Mouse (Mus musculus): ENCODE data around the gene Ccdc171. TPM values are rescaled to one million over a fixed set of nuclear protein-coding genes. Genes with fewer than 3 reads are reported as not detected.

Gene Ccdc171
- polyA plus RNA-seq, 1 experiment from 2014 or later: 3.5 TPM

- Histone ChIP-seq H3K27ac (ENCODE audit: low read depth) (no peak overlapping the region), H3K27me3 (ENCODE audit: insufficient read depth, low read length) (no peaks in the 10 kb centered on the region), H3K36me3 (ENCODE audit: insufficient read depth) (no peaks in the 10 kb centered on the region), H3K9me3 (ENCODE audit: low read depth, low read length) (no peaks in the 10 kb centered on the region), H3K4me2 (peak overlapping the region; percentile 57), H3K9ac (peak overlapping the region; percentile 8; the same call in 1 of the 2 replicates), H3K4me1 (ENCODE audit: insufficient read depth) (no peaks in the 10 kb centered on the region), H3K4me3 (ENCODE audit: low read depth, low read length) (peak overlapping the region; percentile 18)
- DNase-seq (peak; percentile 59), ATAC-seq (ENCODE audit: insufficient read depth) (peak; percentile 56; the same call in 1 of the 2 replicates)
- 7% methylated on average over 22 of the region's 22 CpGs for WGBS
- TF ChIP-seq CTCF (IDR thresholded peaks at IDR 0.05; ENCODE audit: low read depth): no peak
Observed at GRCm38 (mm10) chr4:83500154-83501036, 24.9 kb upstream of the Ccdc171 start.

GRCm38 (mm10) chr4:83501037-83501430 lies 24.3 kb upstream of the Ccdc171 start:
- H3K27ac ChIP-seq (ENCODE audit: low read depth): no peak overlapping the region
- H3K36me3 ChIP-seq (ENCODE audit: insufficient read depth): no peaks in the 10 kb centered on the region
- no peaks in the 10 kb centered on the region for H3K9me3 ChIP-seq (ENCODE audit: low read depth, low read length)
- H3K4me1 ChIP-seq (ENCODE audit: insufficient read depth): no peaks in the 10 kb centered on the region
- ATAC-seq (ENCODE audit: insufficient read depth) (no peak), DNase-seq (no peak)
- no peak for TF ChIP-seq CTCF (IDR thresholded peaks at IDR 0.05; ENCODE audit: low read depth)
- WGBS: 40% methylated on average over 7 of the region's 7 CpGs
- no peaks in the 10 kb centered on the region for H3K27me3 ChIP-seq (ENCODE audit: insufficient read depth, low read length)
- H3K4me3 ChIP-seq (ENCODE audit: low read depth, low read length): peak overlapping the region; percentile 18
- H3K4me2 ChIP-seq: peak overlapping the region; percentile 57
- H3K9ac ChIP-seq: no peak overlapping the region

- H3K4me3 ChIP-seq (ENCODE audit: low read depth, low read length): no peak overlapping the region
- no peaks in the 10 kb centered on the region for H3K27me3 ChIP-seq (ENCODE audit: insufficient read depth, low read length)
- DNase-seq: no peak
- no peak overlapping the region for H3K9ac ChIP-seq
- no peak overlapping the region for H3K27ac ChIP-seq (ENCODE audit: low read depth)
- TF ChIP-seq CTCF (IDR thresholded peaks at IDR 0.05; ENCODE audit: low read depth): no peak
- H3K36me3 ChIP-seq (ENCODE audit: insufficient read depth): no peaks in the 10 kb centered on the region
- H3K4me1 ChIP-seq (ENCODE audit: insufficient read depth): no peaks in the 10 kb centered on the region
- no peaks in the 10 kb centered on the region for H3K9me3 ChIP-seq (ENCODE audit: low read depth, low read length)
- no peak overlapping the region for H3K4me2 ChIP-seq
- no peak for ATAC-seq (ENCODE audit: insufficient read depth)
- WGBS: 39% methylated on average over 2 of the region's 2 CpGs
Observed at GRCm38 (mm10) chr4:83509600-83509999, 15.7 kb upstream of the Ccdc171 start.

GRCm38 (mm10) chr4:83511083-83511482 lies 14.3 kb upstream of the Ccdc171 start:
- 56% methylated on average over 8 of the region's 8 CpGs for WGBS
- no peaks in the 10 kb centered on the region for H3K36me3 ChIP-seq (ENCODE audit: insufficient read depth)
- no peaks in the 10 kb centered on the region for H3K4me1 ChIP-seq (ENCODE audit: insufficient read depth)
- ATAC-seq (ENCODE audit: insufficient read depth) (no peak), DNase-seq (no peak)
- H3K9me3 ChIP-seq (ENCODE audit: low read depth, low read length): no peaks in the 10 kb centered on the region
- H3K9ac ChIP-seq: no peak overlapping the region
- no peaks in the 10 kb centered on the region for H3K27me3 ChIP-seq (ENCODE audit: insufficient read depth, low read length)
- H3K4me3 ChIP-seq (ENCODE audit: low read depth, low read length): no peak overlapping the region
- no peak overlapping the region for H3K4me2 ChIP-seq
- no peak for TF ChIP-seq CTCF (IDR thresholded peaks at IDR 0.05; ENCODE audit: low read depth)
- H3K27ac ChIP-seq (ENCODE audit: low read depth): no peak overlapping the region

GRCm38 (mm10) chr4:83512217-83512616 lies 13.1 kb upstream of the Ccdc171 start:
- no peaks in the 10 kb centered on the region for H3K27me3 ChIP-seq (ENCODE audit: insufficient read depth, low read length)
- no peak overlapping the region for H3K4me2 ChIP-seq
- 79% methylated on average over 3 of the region's 3 CpGs for WGBS
- ATAC-seq (ENCODE audit: insufficient read depth) (no peak), DNase-seq (no peak)
- H3K9me3 ChIP-seq (ENCODE audit: low read depth, low read length): no peaks in the 10 kb centered on the region
- no peaks in the 10 kb centered on the region for H3K4me1 ChIP-seq (ENCODE audit: insufficient read depth)
- no peak overlapping the region for H3K9ac ChIP-seq
- no peak overlapping the region for H3K4me3 ChIP-seq (ENCODE audit: low read depth, low read length)
- no peak for TF ChIP-seq CTCF (IDR thresholded peaks at IDR 0.05; ENCODE audit: low read depth)
- no peak overlapping the region for H3K27ac ChIP-seq (ENCODE audit: low read depth)
- no peaks in the 10 kb centered on the region for H3K36me3 ChIP-seq (ENCODE audit: insufficient read depth)

GRCm38 (mm10) chr4:83512644-83513043 lies 12.7 kb upstream of the Ccdc171 start:
- 38% methylated on average over 2 of the region's 2 CpGs for WGBS
- no peaks in the 10 kb centered on the region for H3K36me3 ChIP-seq (ENCODE audit: insufficient read depth)
- no peak overlapping the region for H3K4me2 ChIP-seq
- no peak overlapping the region for H3K27ac ChIP-seq (ENCODE audit: low read depth)
- H3K4me1 ChIP-seq (ENCODE audit: insufficient read depth): no peaks in the 10 kb centered on the region
- H3K9ac ChIP-seq: no peak overlapping the region
- no peak overlapping the region for H3K4me3 ChIP-seq (ENCODE audit: low read depth, low read length)
- H3K9me3 ChIP-seq (ENCODE audit: low read depth, low read length): no peaks in the 10 kb centered on the region
- TF ChIP-seq CTCF (IDR thresholded peaks at IDR 0.05; ENCODE audit: low read depth): no peak
- no peaks in the 10 kb centered on the region for H3K27me3 ChIP-seq (ENCODE audit: insufficient read depth, low read length)
- no peak for DNase-seq
- no peak for ATAC-seq (ENCODE audit: insufficient read depth)

GRCm38 (mm10) chr4:83514183-83514582 lies 11.2 kb upstream of the Ccdc171 start:
- DNase-seq: no peak
- WGBS: 86% methylated on average over 1 of the region's 1 CpGs
- no peak for TF ChIP-seq CTCF (IDR thresholded peaks at IDR 0.05; ENCODE audit: low read depth)
- Histone ChIP-seq H3K36me3 (ENCODE audit: insufficient read depth) (no peaks in the 10 kb centered on the region), H3K27ac (ENCODE audit: low read depth) (no peak overlapping the region), H3K4me3 (ENCODE audit: low read depth, low read length) (no peak overlapping the region), H3K4me2 (no peak overlapping the region), H3K4me1 (ENCODE audit: insufficient read depth) (no peaks in the 10 kb centered on the region), H3K27me3 (ENCODE audit: insufficient read depth, low read length) (no peaks in the 10 kb centered on the region), H3K9me3 (ENCODE audit: low read depth, low read length) (no peaks in the 10 kb centered on the region), H3K9ac (no peak overlapping the region)
- ATAC-seq (ENCODE audit: insufficient read depth): no peak
